Mouse (Mus musculus): ENCODE data around the gene Fibp. TPM values are rescaled to one million over a fixed set of nuclear protein-coding genes. Genes with fewer than 3 reads are reported as not detected.

The Fibp gene
- total and polyA plus RNA-seq, 2 experiments from 2014 or later = 125 to 175 TPM

GRCm38 (mm10) chr19:5430408-5430807 lies 30.0 kb upstream of the Fibp start:
- Histone ChIP-seq H3K4me3 (ENCODE audit: low read depth, low read length) (no peak overlapping the region), H3K9me3 (ENCODE audit: low read length) (no peaks in the 10 kb centered on the region), H3K36me3 (ENCODE audit: insufficient read depth) (peaks cover 14% of the 10 kb centered on the region; the same call in 1 of the 2 replicates), H3K4me2 (ENCODE audit: low read depth) (no peak overlapping the region), H3K27me3 (ENCODE audit: insufficient read depth, low read length) (no peaks in the 10 kb centered on the region), H3K27ac (ENCODE audit: low read depth, low read length) (no peak overlapping the region), H3K4me1 (ENCODE audit: insufficient read depth) (no peaks in the 10 kb centered on the region), H3K9ac (no peak overlapping the region)
- TF ChIP-seq CTCF (IDR thresholded peaks at IDR 0.05; ENCODE audit: low read depth) = no peak
- 25% methylated on average over 1 of the region's 1 CpGs for WGBS
- DNase-seq = no peak
- no peak for ATAC-seq

GRCm38 (mm10) chr19:5431911-5432464 lies 28.4 kb upstream of the Fibp start:
- no peak overlapping the region for H3K4me3 ChIP-seq (ENCODE audit: low read depth, low read length)
- DNase-seq (no peak), ATAC-seq (no peak)
- no peaks in the 10 kb centered on the region for H3K4me1 ChIP-seq (ENCODE audit: insufficient read depth)
- no peak for TF ChIP-seq CTCF (IDR thresholded peaks at IDR 0.05; ENCODE audit: low read depth)
- WGBS = 75% methylated on average over 4 of the region's 4 CpGs
- no peak overlapping the region for H3K4me2 ChIP-seq (ENCODE audit: low read depth)
- no peak overlapping the region for H3K9ac ChIP-seq
- H3K27ac ChIP-seq (ENCODE audit: low read depth, low read length) = no peak overlapping the region
- no peaks in the 10 kb centered on the region for H3K27me3 ChIP-seq (ENCODE audit: insufficient read depth, low read length)
- peaks cover 4% of the 10 kb centered on the region; the same call in 1 of the 2 replicates for H3K36me3 ChIP-seq (ENCODE audit: insufficient read depth)
- no peaks in the 10 kb centered on the region for H3K9me3 ChIP-seq (ENCODE audit: low read length)

- no peaks in the 10 kb centered on the region for H3K4me1 ChIP-seq (ENCODE audit: insufficient read depth)
- 0 out of 2 replicates have a peak overlapping the region, but pooled peaks have one; percentile 25 for H3K9ac ChIP-seq
- H3K4me3 ChIP-seq (ENCODE audit: low read depth, low read length) = no peak overlapping the region
- H3K4me2 ChIP-seq (ENCODE audit: low read depth) = peak overlapping the region; percentile 41
- no peaks in the 10 kb centered on the region; the same call in 1 of the 2 replicates for H3K36me3 ChIP-seq (ENCODE audit: insufficient read depth)
- DNase-seq = no peak
- peak; percentile 36 for ATAC-seq
- no peaks in the 10 kb centered on the region for H3K27me3 ChIP-seq (ENCODE audit: insufficient read depth, low read length)
- peak; percentile 26; the same call in 1 of the 2 replicates for TF ChIP-seq CTCF (IDR thresholded peaks at IDR 0.05; ENCODE audit: low read depth)
- WGBS = 12% methylated on average over 16 of the region's 16 CpGs
- no peak overlapping the region for H3K27ac ChIP-seq (ENCODE audit: low read depth, low read length)
- no peaks in the 10 kb centered on the region for H3K9me3 ChIP-seq (ENCODE audit: low read length)
Measured at GRCm38 (mm10) chr19:5432992-5433852, 27.2 kb upstream of the Fibp start.

- Histone ChIP-seq H3K4me2 (ENCODE audit: low read depth) (no peak overlapping the region), H3K36me3 (ENCODE audit: insufficient read depth) (no peaks in the 10 kb centered on the region; the same call in 1 of the 2 replicates), H3K27ac (ENCODE audit: low read depth, low read length) (no peak overlapping the region), H3K9me3 (ENCODE audit: low read length) (no peaks in the 10 kb centered on the region), H3K9ac (0 out of 2 replicates have a peak overlapping the region, but pooled peaks have one; percentile 25), H3K27me3 (ENCODE audit: insufficient read depth, low read length) (no peaks in the 10 kb centered on the region), H3K4me3 (ENCODE audit: low read depth, low read length) (no peak overlapping the region), H3K4me1 (ENCODE audit: insufficient read depth) (no peaks in the 10 kb centered on the region)
- ATAC-seq (no peak), DNase-seq (no peak)
- no peak for TF ChIP-seq CTCF (IDR thresholded peaks at IDR 0.05; ENCODE audit: low read depth)
- 69% methylated on average over 7 of the region's 7 CpGs for WGBS
Measured at GRCm38 (mm10) chr19:5433951-5434350, 26.5 kb upstream of the Fibp start.

GRCm38 (mm10) chr19:5444371-5444908 lies 16.0 kb upstream of the Fibp start:
- Histone ChIP-seq H3K27ac (ENCODE audit: low read depth, low read length) (no peak overlapping the region), H3K27me3 (ENCODE audit: insufficient read depth, low read length) (peaks cover 27% of the 10 kb centered on the region), H3K9me3 (ENCODE audit: low read length) (no peaks in the 10 kb centered on the region), H3K4me3 (ENCODE audit: low read depth, low read length) (no peak overlapping the region), H3K36me3 (ENCODE audit: insufficient read depth) (no peaks in the 10 kb centered on the region), H3K9ac (no peak overlapping the region), H3K4me1 (ENCODE audit: insufficient read depth) (no peaks in the 10 kb centered on the region), H3K4me2 (ENCODE audit: low read depth) (no peak overlapping the region)
- no peak for DNase-seq
- 76% methylated on average over 9 of the region's 9 CpGs for WGBS
- TF ChIP-seq CTCF (IDR thresholded peaks at IDR 0.05; ENCODE audit: low read depth) = no peak
- ATAC-seq = no peak

- DNase-seq = no peak
- Histone ChIP-seq H3K9ac (no peak overlapping the region), H3K36me3 (ENCODE audit: insufficient read depth) (no peaks in the 10 kb centered on the region), H3K27me3 (ENCODE audit: insufficient read depth, low read length) (peaks cover 29% of the 10 kb centered on the region), H3K9me3 (ENCODE audit: low read length) (no peaks in the 10 kb centered on the region), H3K4me3 (ENCODE audit: low read depth, low read length) (no peak overlapping the region), H3K27ac (ENCODE audit: low read depth, low read length) (no peak overlapping the region), H3K4me1 (ENCODE audit: insufficient read depth) (no peaks in the 10 kb centered on the region), H3K4me2 (ENCODE audit: low read depth) (no peak overlapping the region)
- ATAC-seq = no peak
- WGBS = 41% methylated on average over 7 of the region's 7 CpGs
- TF ChIP-seq CTCF (IDR thresholded peaks at IDR 0.05; ENCODE audit: low read depth) = no peak
Measured at GRCm38 (mm10) chr19:5444954-5445353, 15.5 kb upstream of the Fibp start.

- Histone ChIP-seq H3K4me1 (ENCODE audit: insufficient read depth) (no peaks in the 10 kb centered on the region), H3K9ac (no peak overlapping the region), H3K9me3 (ENCODE audit: low read length) (no peaks in the 10 kb centered on the region), H3K4me2 (ENCODE audit: low read depth) (no peak overlapping the region), H3K4me3 (ENCODE audit: low read depth, low read length) (no peak overlapping the region), H3K36me3 (ENCODE audit: insufficient read depth) (no peaks in the 10 kb centered on the region), H3K27ac (ENCODE audit: low read depth, low read length) (no peak overlapping the region), H3K27me3 (ENCODE audit: insufficient read depth, low read length) (peaks cover 29% of the 10 kb centered on the region)
- TF ChIP-seq CTCF (IDR thresholded peaks at IDR 0.05; ENCODE audit: low read depth) = no peak
- ATAC-seq = no peak
- WGBS = 87% methylated on average over 5 of the region's 5 CpGs
- no peak for DNase-seq
Measured at GRCm38 (mm10) chr19:5445747-5446146, 14.7 kb upstream of the Fibp start.

Measured in forebrain, postnatal 0 days (tissue).